Mouse (Mus musculus): ENCODE results near the gene Chka.

GRCm38 (mm10) chr19:3926685-3927084 lies 75.1 kb downstream of the Chka start:
- TF ChIP-seq CTCF (IDR thresholded peaks at IDR 0.05) (no peak), EP300 (IDR thresholded peaks at IDR 0.05) (no peak)
